Mouse (Mus musculus) intestine, postnatal 0 days (tissue): ENCODE data around the gene Oaz1. TPM values are rescaled to one million over a fixed set of nuclear protein-coding genes. Genes with fewer than 3 reads are reported as not detected.

ENCODE experiments used
- ATAC-seq: fragments of 200-750 bp; cut with Nextera tagmentation; 2 replicates; pipeline ENCODE4 v1.8.0; 2017; ENCODE audit warnings: mild to moderate bottlenecking, moderate TSS enrichment, moderate library complexity
- H3K27ac ChIP-seq: fragments of 300-500 bp; sonication (generic); 2 replicates; pipeline ENCODE4 v1.5.1; 2014; ENCODE audit warnings: mild to moderate bottlenecking, low read depth, low read length, moderate library complexity
- H3K27me3 ChIP-seq: fragments of 300-500 bp; sonication (generic); replicated peaks from 2 replicates; pipeline ENCODE4 v1.6.1; 2014; ENCODE audit warnings: low read length, mixed read lengths; ENCODE audit not compliant: control insufficient read depth, insufficient read depth
- H3K36me3 ChIP-seq: fragments of 300-500 bp; sonication (generic); 2 replicates; pipeline ENCODE4 v1.6.1; 2014; ENCODE audit warnings: mild to moderate bottlenecking, moderate library complexity; ENCODE audit not compliant: control insufficient read depth, insufficient read depth
- H3K4me1 ChIP-seq: fragments of 300-500 bp; sonication (generic); replicated peaks from 2 replicates; pipeline ENCODE4 v1.6.1; 2014; ENCODE audit warnings: antibody characterized with exemption, low read length, mixed read lengths; ENCODE audit not compliant: control insufficient read depth, insufficient read depth
- H3K4me2 ChIP-seq: fragments of 300-500 bp; sonication (generic); replicated peaks from 2 replicates; pipeline ENCODE4 v1.6.1; 2014; ENCODE audit warnings: low read depth, mild to moderate bottlenecking, moderate library complexity
- H3K4me3 ChIP-seq: fragments of 300-500 bp; sonication (generic); 2 replicates; pipeline ENCODE4 v1.5.1; 2014; ENCODE audit warnings: low read depth, low read length
- H3K9ac ChIP-seq: fragments of 300-500 bp; sonication (generic); 2 replicates; pipeline ENCODE4 v1.6.1; 2014; ENCODE audit warnings: mild to moderate bottlenecking, low read depth, low read length
- H3K9me3 ChIP-seq: fragments of 300-500 bp; sonication (generic); 2 replicates; pipeline ENCODE4 v1.6.1; 2016; ENCODE audit warnings: mixed run types; ENCODE audit not compliant: control insufficient read depth
- CTCF ChIP-seq: sonication (generic); IDR thresholded peaks from 2 replicates; pipeline ENCODE4 v1.5.1; 2016; ENCODE audit warnings: low read depth, mild to moderate bottlenecking, control low read depth, antibody characterized with exemption, moderate library complexity
- WGBS: fragments of 180-500 bp; shearing (Covaris S2); extraction: QIAGEN DNeasy Blood & Tissue Kit; methylation state at CpG from one replicate; pipeline ENCODE4 v1.1.7; 2014; 5-methylcytosine and 5-hydroxymethylcytosine counted together
- polyA plus RNA-seq: library from polyadenylated mRNA; unstranded; fragments of >200 nt; fragmentation: Nextera tagmentation; extraction: Ambion mirVana; gene quantifications from 2 replicates; pipeline ENCODE4 v1.2.1, GENCODE M21; 2015

Gene Oaz1
- 1,008 and 1,019 TPM in 2 replicates for polyA plus RNA-seq

GRCm38 (mm10) chr10:80826151-80827062, at the start of gene Oaz1:
Oaz1 (plus strand) TSS chr10:80826656.
- ATAC-seq, result peak; percentile 97
- peak within 1 kb of the TSS; percentile 62 for H3K4me3 ChIP-seq
- H3K4me1 ChIP-seq, result peaks cover 7% of the 10 kb centered on the region; the same call in 1 of the 2 replicates
- under 1% methylated on average over 73 of the region's 82 CpGs for WGBS
- H3K9ac ChIP-seq, result peak within 1 kb of the TSS; percentile 71
- H3K9me3 ChIP-seq, result no peaks in the 10 kb centered on the region
- H3K36me3 ChIP-seq, result peaks cover 18% of the 10 kb centered on the region
- 0 out of 2 replicates have a peak, but pooled peaks have one; percentile 19 for TF ChIP-seq CTCF
- no peaks in the 10 kb centered on the region for H3K27me3 ChIP-seq
- peak within 1 kb of the TSS; percentile 94 for H3K4me2 ChIP-seq
- H3K27ac ChIP-seq, result peak within 1 kb of the TSS; percentile 87

GRCm38 (mm10) chr10:80777123-80777522, 49.3 kb upstream of the Oaz1 start:
- WGBS, result 90% methylated on average over 5 of the region's 5 CpGs
- Histone ChIP-seq H3K9ac (no peak overlapping the region), H3K27me3 (no peaks in the 10 kb centered on the region), H3K36me3 (peaks cover 96% of the 10 kb centered on the region), H3K4me3 (no peak overlapping the region), H3K4me1 (no peaks in the 10 kb centered on the region), H3K9me3 (no peaks in the 10 kb centered on the region), H3K4me2 (no peak overlapping the region), H3K27ac (no peak overlapping the region)
- no peak for TF ChIP-seq CTCF
- ATAC-seq, result no peak

GRCm38 (mm10) chr10:80779565-80779964, 46.9 kb upstream of the Oaz1 start:
- H3K9me3 ChIP-seq, result no peaks in the 10 kb centered on the region
- no peak overlapping the region for H3K4me3 ChIP-seq
- no peak overlapping the region for H3K9ac ChIP-seq
- ATAC-seq, result no peak
- no peak overlapping the region for H3K4me2 ChIP-seq
- no peaks in the 10 kb centered on the region for H3K27me3 ChIP-seq
- no peaks in the 10 kb centered on the region for H3K4me1 ChIP-seq
- peaks cover 96% of the 10 kb centered on the region for H3K36me3 ChIP-seq
- no peak overlapping the region for H3K27ac ChIP-seq
- TF ChIP-seq CTCF, result no peak

- no peak for ATAC-seq
- WGBS, result 96% methylated on average over 2 of the region's 2 CpGs
- Histone ChIP-seq H3K27ac (no peak overlapping the region), H3K9ac (no peak overlapping the region), H3K27me3 (no peaks in the 10 kb centered on the region), H3K4me3 (no peak overlapping the region), H3K4me2 (no peak overlapping the region), H3K36me3 (peaks cover 99% of the 10 kb centered on the region), H3K9me3 (no peaks in the 10 kb centered on the region), H3K4me1 (no peaks in the 10 kb centered on the region)
- no peak for TF ChIP-seq CTCF
Measured at GRCm38 (mm10) chr10:80784302-80784701, 42.2 kb upstream of the Oaz1 start.

GRCm38 (mm10) chr10:80784871-80785270, 41.6 kb upstream of the Oaz1 start:
- Histone ChIP-seq H3K9ac (no peak overlapping the region), H3K4me3 (no peak overlapping the region), H3K4me2 (no peak overlapping the region), H3K27me3 (no peaks in the 10 kb centered on the region), H3K4me1 (no peaks in the 10 kb centered on the region), H3K36me3 (peaks cover 97% of the 10 kb centered on the region), H3K9me3 (no peaks in the 10 kb centered on the region), H3K27ac (no peak overlapping the region)
- 86% methylated on average over 12 of the region's 12 CpGs for WGBS
- no peak for ATAC-seq
- TF ChIP-seq CTCF, result no peak

- TF ChIP-seq CTCF, result no peak
- Histone ChIP-seq H3K4me2 (no peak overlapping the region), H3K4me3 (no peak overlapping the region), H3K9ac (no peak overlapping the region), H3K9me3 (no peaks in the 10 kb centered on the region), H3K27ac (no peak overlapping the region), H3K4me1 (no peaks in the 10 kb centered on the region), H3K36me3 (peaks cover 97% of the 10 kb centered on the region), H3K27me3 (no peaks in the 10 kb centered on the region)
- 92% methylated on average over 11 of the region's 11 CpGs for WGBS
- ATAC-seq, result no peak
Measured at GRCm38 (mm10) chr10:80785963-80786362, 40.5 kb upstream of the Oaz1 start.
